Mouse (Mus musculus): ENCODE measurements around the gene Rab5c. TPM values are rescaled to one million over a fixed set of nuclear protein-coding genes. Genes with fewer than 3 reads are reported as not detected.

Rab5c gene
- polyA plus RNA-seq, 1 experiment from 2014 or later, result 82.7 TPM

- no peaks in the 10 kb centered on the region for H3K27me3 ChIP-seq (ENCODE audit: control insufficient read depth, insufficient read depth, low read length)
- H3K4me3 ChIP-seq (ENCODE audit: low read depth, low read length), result no peak overlapping the region
- no peak overlapping the region for H3K27ac ChIP-seq (ENCODE audit: low read depth, low read length)
- peaks cover 14% of the 10 kb centered on the region for H3K4me1 ChIP-seq (ENCODE audit: control insufficient read depth, insufficient read depth, low read length)
- no peak overlapping the region for H3K9ac ChIP-seq (replicated peaks; ENCODE audit: low read depth, low read length)
- WGBS, result 71% methylated on average over 4 of the region's 4 CpGs
- peaks cover 47% of the 10 kb centered on the region for H3K36me3 ChIP-seq (ENCODE audit: control insufficient read depth, insufficient read depth, low read length)
- H3K4me2 ChIP-seq (ENCODE audit: low read depth, low read length), result no peak overlapping the region
- no peaks in the 10 kb centered on the region for H3K9me3 ChIP-seq (ENCODE audit: control insufficient read depth, low read length)
- no peak for ATAC-seq (ENCODE audit: low read depth)
Observed at GRCm38 (mm10) chr11:100713174-100713573, 24.8 kb downstream of the Rab5c start.

- Histone ChIP-seq H3K36me3 (ENCODE audit: control insufficient read depth, insufficient read depth, low read length) (peaks cover 39% of the 10 kb centered on the region), H3K4me1 (ENCODE audit: control insufficient read depth, insufficient read depth, low read length) (peaks cover 14% of the 10 kb centered on the region), H3K27me3 (ENCODE audit: control insufficient read depth, insufficient read depth, low read length) (no peaks in the 10 kb centered on the region), H3K27ac (ENCODE audit: low read depth, low read length) (peak within 1 kb of the TSS; percentile 60), H3K4me3 (ENCODE audit: low read depth, low read length) (peak within 1 kb of the TSS; percentile 94), H3K4me2 (ENCODE audit: low read depth, low read length) (peak within 1 kb of the TSS; percentile 64), H3K9ac (replicated peaks; ENCODE audit: low read depth, low read length) (peak within 1 kb of the TSS; percentile 81), H3K9me3 (ENCODE audit: control insufficient read depth, low read length) (no peaks in the 10 kb centered on the region)
- 2% methylated on average over 48 of the region's 48 CpGs for WGBS
- peak; percentile 94 for ATAC-seq (ENCODE audit: low read depth)
Observed at GRCm38 (mm10) chr11:100711783-100712615, 26.0 kb downstream of the Rab5c start, which contains the start of gene Kat2a. Gene Kat2a, minus strand, starts transcription at chr11:100712465.

DNA sequence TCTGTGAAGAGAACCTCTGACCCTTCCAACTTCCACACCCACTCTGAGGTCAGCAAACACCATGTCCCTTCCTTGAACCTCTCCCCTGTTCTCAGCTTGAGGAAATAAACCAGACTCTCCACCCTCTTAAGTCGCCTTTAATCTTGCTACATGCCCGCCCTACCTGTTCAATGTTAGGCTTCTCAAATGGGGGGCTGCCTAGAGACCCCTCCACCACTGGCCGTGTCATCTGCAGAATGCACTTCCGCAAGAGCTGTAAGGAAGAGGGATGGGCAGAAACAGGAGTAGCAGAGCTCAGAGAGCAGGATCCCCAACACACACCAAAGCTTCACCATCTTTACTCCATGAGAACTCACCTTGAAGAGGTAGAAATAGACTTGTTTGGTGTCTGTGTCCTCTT lies 27.0 kb downstream of the Rab5c start:
- H3K4me2 ChIP-seq (ENCODE audit: low read depth, low read length), result peak overlapping the region; percentile 64
- no peak for ATAC-seq (ENCODE audit: low read depth)
- H3K9me3 ChIP-seq (ENCODE audit: control insufficient read depth, low read length), result no peaks in the 10 kb centered on the region
- 0 out of 2 replicates have a peak overlapping the region, but pooled peaks have one; percentile 94 for H3K4me3 ChIP-seq (ENCODE audit: low read depth, low read length)
- peaks cover 29% of the 10 kb centered on the region for H3K36me3 ChIP-seq (ENCODE audit: control insufficient read depth, insufficient read depth, low read length)
- H3K27ac ChIP-seq (ENCODE audit: low read depth, low read length), result no peak overlapping the region
- no peaks in the 10 kb centered on the region for H3K27me3 ChIP-seq (ENCODE audit: control insufficient read depth, insufficient read depth, low read length)
- no peak overlapping the region; the same call in 1 of the 2 replicates for H3K9ac ChIP-seq (replicated peaks; ENCODE audit: low read depth, low read length)
- H3K4me1 ChIP-seq (ENCODE audit: control insufficient read depth, insufficient read depth, low read length), result peaks cover 14% of the 10 kb centered on the region
- WGBS, result 90% methylated on average over 4 of the region's 4 CpGs

DNA sequence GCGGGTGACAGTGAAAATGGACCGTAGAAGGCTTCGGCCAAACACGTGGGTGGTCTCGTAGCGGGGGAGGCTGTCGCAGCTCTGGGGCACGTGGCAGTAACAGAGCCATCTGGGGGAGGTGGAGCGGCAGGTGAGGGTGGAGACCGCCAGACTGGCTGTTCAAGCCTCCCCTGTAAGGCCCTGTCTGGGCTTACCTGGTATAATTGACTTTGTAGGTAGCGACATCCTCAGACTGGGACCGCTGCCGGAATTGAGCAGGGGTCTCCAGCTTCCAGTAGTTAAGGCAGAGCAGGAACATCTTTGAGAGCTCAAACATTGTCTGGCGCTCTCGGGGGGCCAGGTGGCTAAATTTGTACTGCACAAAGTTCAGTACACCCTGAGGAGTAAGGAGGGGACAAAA lies 27.5 kb downstream of the Rab5c start:
- Histone ChIP-seq H3K36me3 (ENCODE audit: control insufficient read depth, insufficient read depth, low read length) (peaks cover 25% of the 10 kb centered on the region), H3K9ac (replicated peaks; ENCODE audit: low read depth, low read length) (no peak overlapping the region; the same call in 1 of the 2 replicates), H3K27ac (ENCODE audit: low read depth, low read length) (no peak overlapping the region), H3K4me2 (ENCODE audit: low read depth, low read length) (no peak overlapping the region; the same call in 1 of the 2 replicates), H3K4me1 (ENCODE audit: control insufficient read depth, insufficient read depth, low read length) (peaks cover 14% of the 10 kb centered on the region), H3K27me3 (ENCODE audit: control insufficient read depth, insufficient read depth, low read length) (no peaks in the 10 kb centered on the region), H3K4me3 (ENCODE audit: low read depth, low read length) (no peak overlapping the region), H3K9me3 (ENCODE audit: control insufficient read depth, low read length) (no peaks in the 10 kb centered on the region)
- WGBS, result 94% methylated on average over 15 of the region's 15 CpGs
- ATAC-seq (ENCODE audit: low read depth), result no peak

GRCm38 (mm10) chr11:100709201-100709810 lies 28.7 kb downstream of the Rab5c start:
- no peaks in the 10 kb centered on the region for H3K27me3 ChIP-seq (ENCODE audit: control insufficient read depth, insufficient read depth, low read length)
- no peak for ATAC-seq (ENCODE audit: low read depth)
- no peak overlapping the region for H3K4me3 ChIP-seq (ENCODE audit: low read depth, low read length)
- no peak overlapping the region for H3K27ac ChIP-seq (ENCODE audit: low read depth, low read length)
- H3K4me2 ChIP-seq (ENCODE audit: low read depth, low read length), result no peak overlapping the region
- peaks cover 30% of the 10 kb centered on the region for H3K36me3 ChIP-seq (ENCODE audit: control insufficient read depth, insufficient read depth, low read length)
- H3K4me1 ChIP-seq (ENCODE audit: control insufficient read depth, insufficient read depth, low read length), result peaks cover 14% of the 10 kb centered on the region
- H3K9ac ChIP-seq (replicated peaks; ENCODE audit: low read depth, low read length), result no peak overlapping the region
- H3K9me3 ChIP-seq (ENCODE audit: control insufficient read depth, low read length), result no peaks in the 10 kb centered on the region
- WGBS, result 98% methylated on average over 9 of the region's 9 CpGs

- Histone ChIP-seq H3K4me3 (ENCODE audit: low read depth, low read length) (no peak overlapping the region), H3K27me3 (ENCODE audit: control insufficient read depth, insufficient read depth, low read length) (no peaks in the 10 kb centered on the region), H3K27ac (ENCODE audit: low read depth, low read length) (no peak overlapping the region), H3K36me3 (ENCODE audit: control insufficient read depth, insufficient read depth, low read length) (peaks cover 29% of the 10 kb centered on the region), H3K9ac (replicated peaks; ENCODE audit: low read depth, low read length) (no peak overlapping the region), H3K4me2 (ENCODE audit: low read depth, low read length) (no peak overlapping the region), H3K4me1 (ENCODE audit: control insufficient read depth, insufficient read depth, low read length) (no peaks in the 10 kb centered on the region), H3K9me3 (ENCODE audit: control insufficient read depth, low read length) (no peaks in the 10 kb centered on the region)
- WGBS, result 94% methylated on average over 23 of the region's 23 CpGs
- ATAC-seq (ENCODE audit: low read depth), result no peak
Observed at GRCm38 (mm10) chr11:100705095-100705747, 32.8 kb downstream of the Rab5c start.

DNA sequence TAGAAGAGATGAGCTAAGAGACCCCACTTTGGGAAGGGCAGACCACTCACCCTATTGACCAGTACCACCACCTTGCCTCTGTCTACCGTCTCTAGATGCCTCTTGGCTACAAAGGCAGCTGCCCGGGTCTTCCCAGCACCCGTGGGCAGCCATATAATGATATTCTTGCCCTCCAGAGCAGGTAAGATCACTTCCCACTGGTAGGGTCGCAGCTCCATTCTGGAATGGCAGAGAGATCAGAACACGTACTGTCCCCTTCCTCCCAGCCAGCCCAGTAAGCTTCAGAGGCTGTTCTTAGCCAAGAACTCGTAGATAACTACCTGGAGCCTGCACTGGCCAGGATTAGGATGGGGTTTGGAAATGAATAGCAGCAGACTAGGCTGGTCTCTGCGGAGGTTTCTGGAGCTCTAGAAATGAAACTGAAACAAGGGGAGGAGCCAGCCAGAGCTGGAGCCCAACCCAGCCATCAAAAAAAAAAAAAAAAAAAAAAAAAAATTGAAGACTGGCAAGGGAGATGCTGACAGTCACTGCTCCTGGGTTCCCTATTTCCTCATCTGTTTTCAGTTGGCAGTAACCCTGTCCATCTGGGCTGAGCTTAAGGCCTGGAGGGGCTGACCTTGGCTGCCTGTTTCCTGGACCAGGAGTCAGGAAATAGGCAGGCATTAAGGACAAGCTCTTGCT lies 34.0 kb downstream of the Rab5c start, which contains the start of gene Dhx58:
TSS of gene Dhx58 (minus strand) at position 421 of the 681 bp plus-strand sequence.
- WGBS, result 75% methylated on average over 7 of the region's 7 CpGs
- Histone ChIP-seq H3K4me3 (ENCODE audit: low read depth, low read length) (no peak within 1 kb of the TSS), H3K9me3 (ENCODE audit: control insufficient read depth, low read length) (no peaks in the 10 kb centered on the region), H3K27ac (ENCODE audit: low read depth, low read length) (no peak within 1 kb of the TSS), H3K4me1 (ENCODE audit: control insufficient read depth, insufficient read depth, low read length) (no peaks in the 10 kb centered on the region), H3K27me3 (ENCODE audit: control insufficient read depth, insufficient read depth, low read length) (no peaks in the 10 kb centered on the region), H3K9ac (replicated peaks; ENCODE audit: low read depth, low read length) (no peak within 1 kb of the TSS), H3K36me3 (ENCODE audit: control insufficient read depth, insufficient read depth, low read length) (peaks cover 21% of the 10 kb centered on the region), H3K4me2 (ENCODE audit: low read depth, low read length) (no peak within 1 kb of the TSS)
- no peak for ATAC-seq (ENCODE audit: low read depth)

GRCm38 (mm10) chr11:100703366-100703765 lies 34.6 kb downstream of the Rab5c start:
- Histone ChIP-seq H3K9ac (replicated peaks; ENCODE audit: low read depth, low read length) (no peak overlapping the region), H3K4me3 (ENCODE audit: low read depth, low read length) (no peak overlapping the region), H3K27me3 (ENCODE audit: control insufficient read depth, insufficient read depth, low read length) (no peaks in the 10 kb centered on the region), H3K9me3 (ENCODE audit: control insufficient read depth, low read length) (no peaks in the 10 kb centered on the region), H3K4me1 (ENCODE audit: control insufficient read depth, insufficient read depth, low read length) (no peaks in the 10 kb centered on the region), H3K4me2 (ENCODE audit: low read depth, low read length) (no peak overlapping the region), H3K36me3 (ENCODE audit: control insufficient read depth, insufficient read depth, low read length) (peaks cover 15% of the 10 kb centered on the region; the same call in 1 of the 2 replicates), H3K27ac (ENCODE audit: low read depth, low read length) (no peak overlapping the region)
- ATAC-seq (ENCODE audit: low read depth), result no peak
- 75% methylated on average over 11 of the region's 11 CpGs for WGBS
